Mouse (Mus musculus) cerebellum, postnatal 4 days (tissue): ENCODE measurements at regions not wholly inside any gene's neighbourhood (a gene's known extent, or its start where the extent isn't known, plus 50 kb on each side); places are given as distances from the start of the nearest gene placed in this dataset.

Experiments
- DNase-seq, 2 experiments: peaks; one replicate each; pipeline ENCODE4 v3.0.0; 2022; ENCODE audit warnings: low spot score in 2 of 2, mixed read lengths in 1 of 2

DNA sequence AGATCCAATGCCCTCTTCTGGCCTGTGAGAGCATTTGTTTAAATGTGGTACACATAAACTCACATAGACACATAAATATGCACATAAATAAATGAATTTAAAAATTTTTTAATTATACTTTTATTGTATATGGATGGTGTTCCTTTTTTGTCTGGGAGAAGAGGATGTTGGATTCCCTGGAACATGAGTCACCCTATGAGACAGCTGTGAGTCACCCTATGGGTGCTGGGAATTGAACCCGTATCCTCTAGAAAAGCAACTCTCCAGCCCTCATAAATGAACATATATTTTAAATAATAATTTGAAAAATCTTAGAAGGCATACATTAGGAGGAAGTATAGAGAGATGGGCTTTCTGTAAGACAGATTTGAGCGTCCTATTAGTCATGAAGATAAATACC is 76.1 kb upstream of the Dynlt3 start:
- DNase-seq = no peak

DNA sequence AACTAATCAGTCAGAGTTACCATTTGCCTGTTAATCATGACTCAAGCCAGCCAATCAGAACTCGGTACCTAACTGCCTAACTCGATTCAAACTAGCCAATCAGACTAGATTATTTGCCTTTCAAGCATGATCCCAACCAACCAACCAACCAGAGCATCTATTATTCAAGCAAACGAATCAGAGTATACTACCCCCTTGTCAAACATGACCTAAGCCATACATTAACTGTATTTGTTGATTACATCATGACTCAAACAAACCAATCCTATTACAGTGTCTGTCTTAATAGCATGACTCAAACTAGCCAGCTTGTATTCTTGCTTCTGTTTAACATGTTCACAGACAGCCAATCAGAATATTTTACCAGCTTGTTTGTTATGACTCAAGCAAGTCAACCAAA is 79.7 kb upstream of the Dynlt3 start:
- no peak for DNase-seq

- peak in 1 of 2 experiments; percentile 7 for DNase-seq
These were observed 84.6 kb upstream of the Dynlt3 start for GRCm38 (mm10) chrX:9747305-9747938.

DNA sequence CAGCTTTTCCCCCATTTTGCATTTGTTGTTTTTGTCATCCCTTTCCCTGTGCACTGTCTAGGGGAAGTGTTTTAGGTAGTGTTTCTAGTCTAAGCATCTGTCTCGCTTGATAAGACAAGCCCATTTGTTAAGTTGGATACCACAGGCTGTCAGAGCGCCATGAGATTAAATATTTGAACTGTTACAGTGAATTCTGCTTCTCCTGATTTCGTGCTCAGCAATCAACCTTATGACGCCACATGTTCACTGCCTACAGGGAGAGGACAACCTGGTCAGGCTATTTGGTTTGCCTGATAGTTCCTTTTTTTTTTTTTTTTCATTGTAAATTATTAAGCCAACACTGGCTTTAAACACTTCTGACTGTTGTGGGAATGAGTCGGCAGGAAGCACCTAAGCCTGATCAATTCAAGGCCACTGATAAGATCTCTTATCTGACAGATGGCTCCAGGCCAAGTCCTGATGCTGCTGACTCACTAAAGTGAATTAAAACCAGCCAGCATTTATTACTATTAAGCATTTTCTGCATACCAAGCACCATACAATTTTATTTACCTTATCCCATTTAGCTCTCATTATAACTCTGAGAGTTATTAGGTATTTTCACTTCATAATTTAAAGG is 90.3 kb upstream of the Dynlt3 start:
- DNase-seq = no peak

GRCm38 (mm10) chrX:9769540-9769939 is 77.2 kb upstream of the Hypm start:
- no peak for DNase-seq

DNA sequence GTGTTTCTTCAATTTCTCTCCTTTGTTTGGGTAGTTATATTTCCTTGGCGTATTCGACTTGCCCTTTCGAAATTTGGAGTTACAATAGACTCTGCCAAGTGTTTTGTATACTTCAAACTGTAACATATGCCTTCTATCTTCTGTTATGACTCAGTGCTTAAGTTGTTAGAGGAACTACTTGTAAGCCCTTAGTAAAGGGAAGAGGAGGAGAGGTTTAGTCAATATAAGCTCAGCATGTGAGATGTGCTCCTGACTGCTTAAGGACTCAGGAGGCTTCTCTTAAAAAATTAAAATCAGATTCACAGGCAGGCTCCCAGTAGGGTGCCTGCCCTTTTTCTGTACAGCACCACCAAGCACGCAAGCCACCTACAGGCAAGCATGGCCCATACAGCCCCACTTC is 69.2 kb upstream of the Hypm start:
- DNase-seq = no peak

DNA sequence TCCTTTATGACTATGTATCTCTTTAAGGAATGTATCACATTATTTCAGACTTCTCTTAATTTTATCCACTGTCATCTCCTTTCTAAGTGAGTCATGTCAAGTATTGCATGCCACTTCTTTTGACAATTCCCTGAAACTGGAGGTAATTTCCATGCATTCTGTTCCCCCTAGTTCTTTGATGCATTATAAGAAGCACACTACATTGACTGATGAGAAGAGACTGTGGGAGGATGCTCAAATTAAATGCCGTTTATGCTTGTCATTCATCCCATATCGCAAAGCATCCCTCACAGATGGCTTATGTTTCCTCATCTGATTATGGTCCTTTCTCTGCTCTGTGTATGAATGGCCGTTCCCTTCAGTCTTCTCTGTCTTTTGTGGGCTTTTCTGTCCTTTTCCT is 57.2 kb upstream of the Hypm start:
- DNase-seq = no peak
